In genomic region chr10:79983205-79983604, GRCm38 (mm10) we compare ENCODE assay signal across 8 mouse cellular contexts. TPM values are rescaled to one million over a fixed set of nuclear protein-coding genes. Genes with fewer than 3 reads are reported as not detected.
A peak's percentile ranks its signal among the peaks of the same experiment; 100 is the strongest.
DNase-seq lines count a peak whose midpoint lies in the region; ATAC-seq and TF ChIP-seq lines count a peak whose summit lies in the region.

No protein-coding gene starts in this region.

- ATAC-seq in limb, embryonic 13.5 days (ENCODE audit: low FRiP score, low read depth) = no peak
- ATAC-seq in stomach, embryonic 16.5 days (ENCODE audit: insufficient read depth, low FRiP score) = no peak
- no peak for ATAC-seq in granulocyte monocyte progenitor cell, adult 5-6 weeks (replicated peaks; ENCODE audit: poor library complexity, severe bottlenecking)

- peaks cover 31% of the 10 kb centered on the region for H3K4me1 ChIP-seq in testis, adult 2 months (ENCODE audit: control insufficient read depth, insufficient read depth, low read length)
- H3K4me1 ChIP-seq in limb, embryonic 13.5 days = peaks cover 55% of the 10 kb centered on the region
- H3K4me1 ChIP-seq in stomach, embryonic 16.5 days (ENCODE audit: control insufficient read depth, insufficient read depth, low read length) = peaks cover 34% of the 10 kb centered on the region

- peak overlapping the region; percentile 70; the same call in 1 of the 2 replicates for H3K27ac ChIP-seq in testis, adult 2 months (ENCODE audit: control insufficient read depth, insufficient read depth, low read depth, low read length)
- no peak overlapping the region for H3K27ac ChIP-seq in limb, embryonic 13.5 days
- peak overlapping the region; percentile 98 for H3K27ac ChIP-seq in stomach, embryonic 16.5 days (ENCODE audit: low read length)

- H3K27me3 ChIP-seq in testis, adult 2 months (ENCODE audit: control insufficient read depth, insufficient read depth, low read length) = no peaks in the 10 kb centered on the region
- no peaks in the 10 kb centered on the region for H3K27me3 ChIP-seq in limb, embryonic 13.5 days
- H3K27me3 ChIP-seq in stomach, embryonic 16.5 days (ENCODE audit: control insufficient read depth, insufficient read depth, low read length) = no peaks in the 10 kb centered on the region

- H3K9ac ChIP-seq in limb, embryonic 13.5 days = peak overlapping the region; percentile 92
- H3K9ac ChIP-seq in stomach, embryonic 16.5 days (ENCODE audit: low read length) = peak overlapping the region; percentile 92

- H3K4me3 ChIP-seq in testis, adult 2 months (ENCODE audit: control insufficient read depth, low read depth, low read length) = peak overlapping the region; percentile 90
- peak overlapping the region; percentile 74 for H3K4me3 ChIP-seq in limb, embryonic 13.5 days
- peak overlapping the region; percentile 72 for H3K4me3 ChIP-seq in stomach, embryonic 16.5 days (replicated peaks; ENCODE audit: low read length)

- no peaks in the 10 kb centered on the region; the same call in 1 of the 2 replicates for H3K36me3 ChIP-seq in testis, adult 2 months (ENCODE audit: control insufficient read depth, insufficient read depth, low read length)
- peaks cover 32% of the 10 kb centered on the region for H3K36me3 ChIP-seq in limb, embryonic 13.5 days
- peaks cover 7% of the 10 kb centered on the region for H3K36me3 ChIP-seq in stomach, embryonic 16.5 days (ENCODE audit: control insufficient read depth, insufficient read depth, low read length)

- H3K4me2 ChIP-seq in limb, embryonic 13.5 days (replicated peaks) = peak overlapping the region; percentile 89
- peak overlapping the region; percentile 90 for H3K4me2 ChIP-seq in stomach, embryonic 16.5 days (ENCODE audit: low read depth, low read length)

- peak; percentile 78 for DNase-seq in cerebellum, adult 11-12 months
- DNase-seq in cerebellum, postnatal 36 days = no peak
- DNase-seq in testis, postnatal 10 days (ENCODE audit: low spot score) = no peak
- DNase-seq in adrenal gland, adult 8-10 months = no peak

- WGBS in limb, embryonic 13.5 days = 76% methylated on average over 5 of the region's 5 CpGs
- WGBS in stomach, embryonic 16.5 days = 73% methylated on average over 5 of the region's 5 CpGs

- no peaks in the 10 kb centered on the region for H3K9me3 ChIP-seq in limb, embryonic 13.5 days
- no peaks in the 10 kb centered on the region for H3K9me3 ChIP-seq in stomach, embryonic 16.5 days (replicated peaks; ENCODE audit: control insufficient read depth, low read length)

- no peak for TF ChIP-seq CTCF in testis, adult 2 months (IDR thresholded peaks at IDR 0.05; ENCODE audit: control insufficient read depth, insufficient read depth, insufficient replicate concordance, low read depth, low read length)

- no peak for TF ChIP-seq POLR2A in testis, adult 2 months (IDR thresholded peaks at IDR 0.05; ENCODE audit: control insufficient read depth, low read depth, low read length)

RNA-seq across cellular contexts. Expression of gene Tmem259, which starts 0.9 kb away (rescaled TPM):
- 202 and 209 TPM in 2 replicates for polyA plus RNA-seq in testis, adult 2 months (2012; rRNA removed)
- 16.0 and 19.5 TPM in 2 replicates for polyA plus RNA-seq in limb, embryonic 13.5 days (2015; fragmentation: Nextera tagmentation; extraction: Ambion mirVana)
- polyA plus RNA-seq in stomach, embryonic 16.5 days (2015; fragmentation: Nextera tagmentation; extraction: Ambion mirVana) = 5.6 TPM in 2 replicates
- total RNA-seq in granulocyte monocyte progenitor cell, adult 5-6 weeks (2014; fragmentation: Nextera tagmentation) = 38.2 and 63.0 TPM in 2 replicates
- 43.2 and 54.7 TPM in 2 replicates for total RNA-seq in granulocyte monocyte progenitor cell, adult 5-6 weeks (2017)
- total RNA-seq in adrenal gland, adult 8-10 months (2022) = 100 to 1,000 TPM; 132 to 155 (median 141) TPM

RNA-seq across cellular contexts. Expression of gene Cnn2, which starts 5.2 kb away (rescaled TPM):
- polyA plus RNA-seq in testis, adult 2 months (2012; rRNA removed) = 4.4 and 6.8 TPM in 2 replicates
- polyA plus RNA-seq in limb, embryonic 13.5 days (2015; fragmentation: Nextera tagmentation; extraction: Ambion mirVana) = 287 and 299 TPM in 2 replicates
- polyA plus RNA-seq in stomach, embryonic 16.5 days (2015; fragmentation: Nextera tagmentation; extraction: Ambion mirVana) = 333 and 334 TPM in 2 replicates
- 50.6 and 57.5 TPM in 2 replicates for total RNA-seq in granulocyte monocyte progenitor cell, adult 5-6 weeks (2014; fragmentation: Nextera tagmentation)
- 72.7 and 89.8 TPM in 2 replicates for total RNA-seq in granulocyte monocyte progenitor cell, adult 5-6 weeks (2017)
- total RNA-seq in adrenal gland, adult 8-10 months (2022) = 10 to 100 TPM; 23.9 to 36.3 (median 30.0) TPM

RNA-seq across cellular contexts. Expression of gene Grin3b, which starts 12.7 kb away (rescaled TPM):
- polyA plus RNA-seq in testis, adult 2 months (2012; rRNA removed) = 17.4 and 18.9 TPM in 2 replicates
- polyA plus RNA-seq in limb, embryonic 13.5 days (2015; fragmentation: Nextera tagmentation; extraction: Ambion mirVana) = 0.41 and 0.73 TPM in 2 replicates
- polyA plus RNA-seq in stomach, embryonic 16.5 days (2015; fragmentation: Nextera tagmentation; extraction: Ambion mirVana) = 0.21 and 0.45 TPM in 2 replicates
- not detected in 2 replicates for total RNA-seq in granulocyte monocyte progenitor cell, adult 5-6 weeks (2014; fragmentation: Nextera tagmentation)
- total RNA-seq in granulocyte monocyte progenitor cell, adult 5-6 weeks (2017) = not detected in 2 replicates
- total RNA-seq in adrenal gland, adult 8-10 months (2022) = 1 to 10 TPM in 1 of 4 experiments, under 1 TPM in 1, not detected in 2; 0.83 to 1.4 TPM

RNA-seq across cellular contexts. Expression of gene Abca7, which starts 13.1 kb away (rescaled TPM):
- 2.2 and 2.3 TPM in 2 replicates for polyA plus RNA-seq in testis, adult 2 months (2012; rRNA removed)
- 1.8 and 1.9 TPM in 2 replicates for polyA plus RNA-seq in limb, embryonic 13.5 days (2015; fragmentation: Nextera tagmentation; extraction: Ambion mirVana)
- polyA plus RNA-seq in stomach, embryonic 16.5 days (2015; fragmentation: Nextera tagmentation; extraction: Ambion mirVana) = 6.3 and 7.4 TPM in 2 replicates
- 23.0 and 28.8 TPM in 2 replicates for total RNA-seq in granulocyte monocyte progenitor cell, adult 5-6 weeks (2014; fragmentation: Nextera tagmentation)
- 14.7 and 16.0 TPM in 2 replicates for total RNA-seq in granulocyte monocyte progenitor cell, adult 5-6 weeks (2017)
- total RNA-seq in adrenal gland, adult 8-10 months (2022) = 10 to 100 TPM; 21.6 to 35.5 (median 27.8) TPM

RNA-seq across cellular contexts. Expression of gene Wdr18, which starts 23.3 kb away (rescaled TPM):
- polyA plus RNA-seq in testis, adult 2 months (2012; rRNA removed) = 33.9 and 36.5 TPM in 2 replicates
- 105 and 106 TPM in 2 replicates for polyA plus RNA-seq in limb, embryonic 13.5 days (2015; fragmentation: Nextera tagmentation; extraction: Ambion mirVana)
- 76.7 and 86.9 TPM in 2 replicates for polyA plus RNA-seq in stomach, embryonic 16.5 days (2015; fragmentation: Nextera tagmentation; extraction: Ambion mirVana)
- 48.4 and 49.8 TPM in 2 replicates for total RNA-seq in granulocyte monocyte progenitor cell, adult 5-6 weeks (2014; fragmentation: Nextera tagmentation)
- 24.6 and 28.2 TPM in 2 replicates for total RNA-seq in granulocyte monocyte progenitor cell, adult 5-6 weeks (2017)
- total RNA-seq in adrenal gland, adult 8-10 months (2022) = 10 to 100 TPM; 31.7 to 43.0 (median 36.6) TPM

Comparison
In these comparisons a context has a peak if more than half of its experiments do, and no peak if none do; other contexts are left out.
1. RNA of gene Cnn2, which starts 5.2 kb away (polyA plus RNA-seq): 333 to 334 TPM in stomach, embryonic 16.5 days and 287 to 299 TPM in limb, embryonic 13.5 days; 4.4 to 6.8 TPM in testis, adult 2 months; every median in the first group is over 10 times any median in the second.
2. RNA of gene Grin3b, which starts 12.7 kb away (polyA plus RNA-seq): 17.4 to 18.9 TPM in testis, adult 2 months; 0.41 to 0.73 TPM in limb, embryonic 13.5 days and 0.21 to 0.45 TPM in stomach, embryonic 16.5 days; every median in the first group is over 10 times any median in the second.
3. Peak in every context shown above with its lines, with median percentiles within 50 percentile points of each other: H3K4me3 ChIP-seq.